Mouse (Mus musculus): ENCODE measurements around the gene Slc6a6.

Gene Slc6a6

DNA sequence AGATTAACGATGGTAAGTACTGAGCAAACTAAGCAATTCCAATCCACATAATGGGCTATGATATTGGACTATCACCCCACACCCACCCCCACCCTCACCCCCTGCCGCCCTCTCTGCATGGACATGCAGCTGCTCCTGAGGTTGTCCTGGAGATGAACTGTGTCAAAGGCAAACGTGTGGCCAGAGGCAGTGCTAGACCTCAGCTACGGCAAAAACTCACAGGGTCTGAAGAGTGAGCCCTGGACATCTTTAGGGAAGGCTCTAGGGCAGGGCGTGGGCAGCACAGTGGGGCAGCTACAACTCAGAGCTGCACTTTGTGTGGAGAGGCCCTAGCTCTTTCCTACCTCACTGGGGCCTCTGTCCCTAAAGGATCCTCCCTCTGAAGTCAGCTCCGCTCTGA, 13.6 kb upstream of the Slc6a6 start:
- no peak for DNase-seq (ENCODE audit: low spot score)

- no peak for DNase-seq (ENCODE audit: low spot score)
These were observed 9.0 kb upstream of the Slc6a6 start for GRCm38 (mm10) chr6:91674757-91675350.

GRCm38 (mm10) chr6:91678506-91679094, 5.3 kb upstream of the Slc6a6 start:
- no peak for DNase-seq (ENCODE audit: low spot score)

GRCm38 (mm10) chr6:91679095-91679577, 4.7 kb upstream of the Slc6a6 start:
- no peak for DNase-seq (ENCODE audit: low spot score)

GRCm38 (mm10) chr6:91679716-91680115, 4.1 kb upstream of the Slc6a6 start:
- DNase-seq (ENCODE audit: low spot score) = no peak

GRCm38 (mm10) chr6:91681841-91682240, 2.0 kb upstream of the Slc6a6 start:
- DNase-seq (ENCODE audit: low spot score) = no peak

- DNase-seq (ENCODE audit: low spot score) = no peak
These were observed 732 bp upstream of the Slc6a6 start for GRCm38 (mm10) chr6:91683121-91683520.

DNA sequence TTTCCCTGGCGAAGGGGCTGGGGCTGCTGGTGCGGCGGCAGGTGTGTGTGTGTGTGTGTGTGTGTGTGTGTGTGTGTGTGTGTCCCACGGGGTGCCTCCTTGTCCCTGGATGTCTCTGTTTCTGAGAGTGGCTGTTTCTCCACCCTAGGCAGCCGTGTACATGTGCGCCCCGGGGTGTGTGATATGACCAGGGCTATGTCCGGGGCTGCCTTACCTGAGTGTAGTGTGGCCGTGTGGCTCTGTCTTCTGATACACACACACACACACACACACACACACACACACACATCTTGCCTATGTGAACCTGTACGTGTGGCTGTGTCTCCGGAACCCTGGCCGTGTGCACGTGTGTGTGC, 599 bp downstream of the Slc6a6 start:
- no peak for DNase-seq (ENCODE audit: low spot score)

DNA sequence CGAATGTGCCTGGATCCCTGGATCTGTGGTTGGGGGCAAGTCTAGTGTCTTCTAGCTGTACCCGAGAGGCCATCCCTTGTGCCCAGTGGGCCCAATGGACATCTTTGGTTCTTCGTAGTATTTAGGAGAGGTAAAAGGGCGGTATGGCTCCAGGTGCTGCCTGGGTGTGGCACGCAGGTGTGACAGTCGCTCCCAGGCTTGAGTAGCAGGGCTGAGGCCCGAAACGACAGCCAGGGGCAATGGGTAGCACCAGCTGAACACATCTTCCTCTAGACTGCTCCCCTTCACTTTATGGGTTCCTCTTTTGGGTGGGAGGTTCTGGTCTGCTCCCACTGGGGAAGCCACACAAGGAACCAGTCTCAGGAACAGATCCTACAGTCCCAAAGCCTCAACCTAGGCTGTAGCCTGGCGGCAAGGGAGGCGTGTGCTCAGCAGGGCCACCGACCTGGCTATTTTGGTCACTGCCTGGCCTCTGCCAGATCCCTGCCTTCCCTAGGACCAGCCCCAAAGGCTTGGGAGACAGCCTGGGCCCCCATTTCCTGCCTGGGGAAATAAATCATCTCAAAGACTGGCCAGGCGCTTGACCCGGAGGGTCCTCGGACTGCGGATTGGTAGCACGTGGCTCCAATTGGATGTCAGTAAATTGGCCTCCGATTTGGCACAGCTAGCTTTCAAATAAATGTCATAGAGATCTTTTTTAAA, 1.1 kb downstream of the Slc6a6 start:
- DNase-seq (ENCODE audit: low spot score) = no peak

DNA sequence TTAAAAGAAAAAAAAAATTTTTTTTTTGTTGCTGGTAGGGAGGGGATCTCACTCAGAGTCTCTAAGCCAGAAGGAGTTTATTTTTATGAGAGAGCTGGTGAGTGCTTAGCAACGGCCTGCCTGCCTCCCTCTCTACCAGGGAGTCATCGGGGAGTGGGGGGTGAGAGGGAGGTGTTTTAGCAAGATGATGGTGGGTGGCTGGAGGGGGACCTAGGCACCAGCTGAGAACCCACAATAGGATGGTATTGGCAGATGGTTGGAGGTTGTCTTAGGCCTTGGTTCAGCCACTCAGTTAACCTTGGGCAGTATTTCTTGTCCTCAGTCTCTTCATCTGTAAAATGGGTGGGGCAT, 1.7 kb downstream of the Slc6a6 start:
- no peak for DNase-seq (ENCODE audit: low spot score)

DNA sequence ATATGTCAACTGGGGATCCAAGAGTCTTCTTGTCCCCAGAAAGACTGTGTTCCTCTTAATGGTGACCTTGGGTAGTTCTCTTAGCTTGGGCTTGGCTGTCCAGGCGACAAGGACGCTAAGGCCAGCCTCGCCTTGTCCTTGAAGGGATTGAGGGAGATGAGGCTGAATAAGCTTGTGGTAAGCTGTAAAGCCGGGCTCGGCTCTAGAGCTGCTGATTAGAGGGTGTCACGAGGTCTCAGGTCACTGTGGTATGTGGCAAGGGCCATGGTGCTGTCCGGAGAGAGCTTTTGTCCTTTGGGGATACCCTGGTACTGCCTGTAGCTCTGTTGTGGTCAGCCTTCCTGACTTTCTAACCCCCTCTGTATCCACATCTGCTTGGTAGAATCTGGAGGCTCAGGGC, 2.0 kb downstream of the Slc6a6 start:
- no peak for DNase-seq (ENCODE audit: low spot score)

DNA sequence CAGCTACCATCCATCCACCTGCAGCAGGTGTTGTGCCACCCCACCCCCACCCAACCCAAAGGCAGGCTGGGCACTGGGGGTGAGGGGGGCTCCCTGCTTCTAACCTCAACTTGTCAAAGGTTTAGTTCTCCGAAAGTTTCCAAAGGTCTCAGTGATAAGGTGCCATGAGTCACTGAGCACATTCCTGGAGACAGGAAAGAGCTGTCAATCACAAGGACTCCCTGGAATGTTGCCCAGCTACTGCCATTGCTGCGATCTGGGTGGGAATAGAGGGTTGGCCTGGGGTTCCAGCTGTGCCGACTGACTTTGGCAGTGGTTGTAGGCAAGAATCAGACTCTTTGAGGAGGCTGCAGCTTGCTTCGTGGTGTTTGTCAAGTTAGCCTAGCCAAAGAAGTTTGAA, 2.7 kb downstream of the Slc6a6 start:
- DNase-seq (ENCODE audit: low spot score) = no peak

GRCm38 (mm10) chr6:91688021-91688420, 4.2 kb downstream of the Slc6a6 start:
- no peak for DNase-seq (ENCODE audit: low spot score)

DNA sequence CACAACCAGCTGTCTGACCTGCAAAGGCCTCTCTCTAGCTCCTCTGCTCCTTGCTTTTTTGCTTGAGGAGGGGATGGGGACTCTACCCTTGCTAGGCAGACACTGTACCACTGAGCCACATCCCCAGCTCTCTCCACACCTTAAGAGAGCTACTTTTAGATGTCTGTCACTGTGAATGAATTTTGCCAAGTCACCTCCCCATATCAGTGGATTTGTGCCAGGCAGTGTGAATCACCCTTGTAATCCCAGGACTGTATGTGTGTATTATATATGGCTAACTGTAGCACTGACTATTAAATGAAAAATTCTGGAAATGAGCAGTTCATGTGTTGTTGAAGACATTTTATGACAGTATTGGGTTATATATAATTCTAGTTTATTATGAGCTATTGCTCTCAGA, 5.4 kb downstream of the Slc6a6 start:
- DNase-seq (ENCODE audit: low spot score) = no peak

DNA sequence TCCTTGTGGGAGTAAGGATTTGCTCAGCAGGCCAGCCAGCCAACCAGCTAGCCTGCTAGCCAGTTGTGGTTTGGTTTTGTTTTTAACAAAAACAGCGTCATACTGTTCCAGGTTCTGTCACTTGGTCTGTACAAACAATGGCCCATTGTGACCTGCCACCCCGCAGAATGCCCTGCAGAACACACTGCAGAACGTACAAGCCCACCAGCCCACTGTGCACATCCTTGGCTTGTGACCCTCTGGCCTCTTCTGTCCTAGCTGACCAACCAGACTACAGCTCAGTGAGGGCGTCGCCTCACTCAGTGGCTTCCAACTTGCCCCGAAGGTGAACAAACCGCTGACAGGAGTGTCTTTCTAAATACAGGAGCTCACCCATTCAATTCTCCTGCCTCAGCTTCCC, 6.4 kb downstream of the Slc6a6 start:
- DNase-seq (ENCODE audit: low spot score) = no peak

- no peak for DNase-seq (ENCODE audit: low spot score)
These were observed 6.8 kb downstream of the Slc6a6 start for GRCm38 (mm10) chr6:91690646-91691045.

DNA sequence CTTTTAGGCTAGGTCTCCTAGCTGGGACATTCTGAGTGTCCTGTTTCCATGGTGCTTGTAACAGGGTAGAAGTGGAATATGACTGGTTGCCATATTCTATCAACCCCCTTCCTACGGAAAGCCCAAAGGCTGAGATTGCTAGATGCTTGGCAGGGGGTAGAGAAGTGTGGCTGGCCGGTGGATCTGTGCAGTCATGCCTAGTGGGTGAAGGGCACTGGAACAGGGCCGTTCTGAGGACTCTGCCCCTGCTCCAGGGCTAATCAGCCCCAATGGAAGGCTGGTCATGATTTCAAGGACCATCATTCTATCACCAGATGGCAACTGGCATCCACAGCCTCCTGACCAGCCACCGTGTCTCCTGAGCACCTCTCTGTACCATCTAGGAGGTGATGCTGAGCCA, 7.7 kb downstream of the Slc6a6 start:
- no peak for DNase-seq (ENCODE audit: low spot score)

GRCm38 (mm10) chr6:91693301-91693886, 9.5 kb downstream of the Slc6a6 start:
- no peak for DNase-seq (ENCODE audit: low spot score)

GRCm38 (mm10) chr6:91694610-91695009, 10.8 kb downstream of the Slc6a6 start:
- DNase-seq (ENCODE audit: low spot score) = no peak

GRCm38 (mm10) chr6:91698831-91699230, 15.0 kb downstream of the Slc6a6 start:
- DNase-seq (ENCODE audit: low spot score) = no peak

- no peak for DNase-seq (ENCODE audit: low spot score)
These were observed 15.8 kb downstream of the Slc6a6 start for GRCm38 (mm10) chr6:91699482-91700200.

- no peak for DNase-seq (ENCODE audit: low spot score)
These were observed 17.2 kb downstream of the Slc6a6 start for GRCm38 (mm10) chr6:91700823-91701621.
